Mouse (Mus musculus) limb, embryonic 15.5 days (tissue): ENCODE results near the gene Zfp872. TPM values are rescaled to one million over a fixed set of nuclear protein-coding genes. Genes with fewer than 3 reads are reported as not detected.

Experiments used
- ATAC-seq: fragments of 200-750 bp; cut with Nextera tagmentation; 2 replicates; pipeline ENCODE4 v1.8.0; 2017; ENCODE audit warnings: low read depth, moderate TSS enrichment; ENCODE audit not compliant: insufficient number of reproducible peaks, low FRiP score, low TSS enrichment
- H3K27ac ChIP-seq: fragments of 300-500 bp; sonication (generic); 2 replicates; pipeline ENCODE4 v1.5.1; 2015; ENCODE audit warnings: moderate library complexity, mild to moderate bottlenecking, inconsistent platforms
- H3K27me3 ChIP-seq: fragments of 300-500 bp; sonication (generic); 2 replicates; pipeline ENCODE4 v1.6.1; 2015; ENCODE audit warnings: inconsistent platforms
- H3K36me3 ChIP-seq: fragments of 300-500 bp; sonication (generic); 2 replicates; pipeline ENCODE4 v1.6.1; 2015; ENCODE audit warnings: inconsistent platforms
- H3K4me1 ChIP-seq: fragments of 300-500 bp; sonication (generic); 2 replicates; pipeline ENCODE4 v1.6.1; 2015; ENCODE audit warnings: inconsistent platforms
- H3K4me2 ChIP-seq: fragments of 300-500 bp; sonication (generic); 2 replicates; pipeline ENCODE4 v1.6.1; 2015; ENCODE audit warnings: mild to moderate bottlenecking, inconsistent platforms
- H3K4me3 ChIP-seq: fragments of 300-500 bp; sonication (generic); 2 replicates; pipeline ENCODE4 v1.5.1; 2015; ENCODE audit warnings: mild to moderate bottlenecking, inconsistent platforms
- H3K9ac ChIP-seq: fragments of 300-500 bp; sonication (generic); 2 replicates; pipeline ENCODE4 v1.6.1; 2015; ENCODE audit warnings: inconsistent platforms
- H3K9me3 ChIP-seq: fragments of 300-500 bp; sonication (generic); 2 replicates; pipeline ENCODE4 v1.6.1; 2016; ENCODE audit warnings: inconsistent platforms
- WGBS: fragments of 180-500 bp; shearing (Covaris S2); methylation state at CpG from one replicate; pipeline ENCODE4 v1.1.7; 2015; 5-methylcytosine and 5-hydroxymethylcytosine counted together
- polyA plus RNA-seq: library from polyadenylated mRNA; unstranded; fragments of >200 nt; fragmentation: Nextera tagmentation; extraction: Ambion mirVana; gene quantifications from 2 replicates; pipeline ENCODE4 v1.2.1, GENCODE M21; 2015

The Zfp872 gene
- polyA plus RNA-seq, 1 experiment from 2014 or later = 0.26 TPM

- no peaks in the 10 kb centered on the region for H3K4me1 ChIP-seq
- ATAC-seq = no peak
- H3K4me3 ChIP-seq = no peak overlapping the region
Observed at GRCm38 (mm10) chr9:22230556-22230955, 42.7 kb downstream of the Zfp872 start.

DNA sequence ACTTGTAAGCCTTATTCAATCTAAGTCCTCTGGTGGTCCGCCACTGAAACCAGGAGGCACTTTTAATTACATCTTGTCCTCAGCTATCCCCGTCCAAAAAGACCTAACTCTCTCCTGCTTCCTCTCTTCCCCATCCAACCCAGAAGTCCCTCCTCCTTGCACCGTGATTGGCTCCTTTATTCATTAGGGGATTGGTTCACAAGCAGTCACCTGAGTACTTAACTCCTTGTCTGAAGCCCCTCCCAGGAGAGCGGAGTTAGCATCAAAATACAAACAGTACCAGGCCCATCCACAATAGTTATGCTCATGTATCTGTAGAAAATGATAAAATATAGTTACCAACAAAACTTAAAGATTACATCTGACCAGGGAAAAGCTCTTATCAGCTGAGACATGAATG lies 52.1 kb downstream of the Zfp872 start:
- H3K36me3 ChIP-seq = peaks cover 87% of the 10 kb centered on the region

More at GRCm38 (mm10) chr9:22230556-22230955, 42.7 kb downstream of the Zfp872 start:
- Histone ChIP-seq H3K4me2 (no peak overlapping the region), H3K27me3 (no peaks in the 10 kb centered on the region), H3K9me3 (no peaks in the 10 kb centered on the region), H3K27ac (no peak overlapping the region), H3K36me3 (peaks cover 7% of the 10 kb centered on the region), H3K9ac (no peak overlapping the region)

GRCm38 (mm10) chr9:22244242-22244641 lies 56.4 kb downstream of the Zfp872 start:
- 93% methylated on average over 2 of the region's 2 CpGs for WGBS
- no peaks in the 10 kb centered on the region for H3K27me3 ChIP-seq
- no peak overlapping the region for H3K4me2 ChIP-seq
- H3K36me3 ChIP-seq = peaks cover 82% of the 10 kb centered on the region
- ATAC-seq = no peak
- H3K4me3 ChIP-seq = no peak overlapping the region
- no peak overlapping the region for H3K27ac ChIP-seq
- H3K9me3 ChIP-seq = peaks cover 8% of the 10 kb centered on the region
- H3K4me1 ChIP-seq = no peaks in the 10 kb centered on the region
- no peak overlapping the region for H3K9ac ChIP-seq

More for the DNA sequence above, 52.1 kb downstream of the Zfp872 start:
- no peak for ATAC-seq
- no peaks in the 10 kb centered on the region for H3K9me3 ChIP-seq
- WGBS = 93% methylated on average over 4 of the region's 4 CpGs
- no peak overlapping the region for H3K9ac ChIP-seq
- no peak overlapping the region for H3K4me2 ChIP-seq
- H3K4me3 ChIP-seq = no peak overlapping the region
- H3K27ac ChIP-seq = no peak overlapping the region
- H3K27me3 ChIP-seq = no peaks in the 10 kb centered on the region
- no peaks in the 10 kb centered on the region for H3K4me1 ChIP-seq

Other genes starting within 250 kb of the Zfp872 start
- 7.0 and 9.2 TPM in 2 replicates for gene Swsap1, start 232.3 kb upstream of the Zfp872 start, polyA plus RNA-seq
- 6.0 and 6.4 TPM in 2 replicates for gene Epor, start 224.6 kb upstream of the Zfp872 start, polyA plus RNA-seq
- gene Rgl3, start 198.6 kb upstream of the Zfp872 start, polyA plus RNA-seq = 0.70 and 0.87 TPM in 2 replicates
- 0.58 and 0.65 TPM in 2 replicates for gene Ccdc151, start 185.5 kb upstream of the Zfp872 start, polyA plus RNA-seq
- gene Prkcsh, start 185.3 kb upstream of the Zfp872 start, polyA plus RNA-seq = 111 and 117 TPM in 2 replicates
- 0.05 and 0.10 TPM in 2 replicates for gene Elavl3, start 136.1 kb upstream of the Zfp872 start, polyA plus RNA-seq
- gene Gm49318, start 116.8 kb upstream of the Zfp872 start, polyA plus RNA-seq = not detected in 2 replicates
- gene Zfp653, start 116.7 kb upstream of the Zfp872 start, polyA plus RNA-seq = 9.6 and 10.9 TPM in 2 replicates
- 38.4 and 39.6 TPM in 2 replicates for gene Ecsit, start 102.7 kb upstream of the Zfp872 start, polyA plus RNA-seq
- 3.1 and 4.2 TPM in 2 replicates for gene Cnn1, start 88.9 kb upstream of the Zfp872 start, polyA plus RNA-seq
- gene Elof1, start 70.9 kb upstream of the Zfp872 start, polyA plus RNA-seq = 164 and 173 TPM in 2 replicates
- gene Acp5, start 52.4 kb upstream of the Zfp872 start, polyA plus RNA-seq = 31.2 and 46.5 TPM in 2 replicates
- 69.3 and 78.2 TPM in 2 replicates for gene Pigyl, start 31.2 kb upstream of the Zfp872 start, polyA plus RNA-seq
- 16.5 and 17.7 TPM in 2 replicates for gene Zfp809, start 37.6 kb downstream of the Zfp872 start, polyA plus RNA-seq
- 4.0 and 4.8 TPM in 2 replicates for gene Zfp599, start 71.8 kb downstream of the Zfp872 start, polyA plus RNA-seq
- gene Zfp810, start 119.6 kb downstream of the Zfp872 start, polyA plus RNA-seq = 17.2 and 17.5 TPM in 2 replicates
- 35.4 and 38.1 TPM in 2 replicates for gene Anln, start 201.1 kb downstream of the Zfp872 start, polyA plus RNA-seq
- 5.6 TPM in 2 replicates for gene 9530077C05Rik, start 223.4 kb downstream of the Zfp872 start, polyA plus RNA-seq